Mouse (Mus musculus): ENCODE results near the gene Bend5.
A peak's percentile ranks its signal among the peaks of the same experiment; 100 is the strongest.

The Bend5 gene

DNA sequence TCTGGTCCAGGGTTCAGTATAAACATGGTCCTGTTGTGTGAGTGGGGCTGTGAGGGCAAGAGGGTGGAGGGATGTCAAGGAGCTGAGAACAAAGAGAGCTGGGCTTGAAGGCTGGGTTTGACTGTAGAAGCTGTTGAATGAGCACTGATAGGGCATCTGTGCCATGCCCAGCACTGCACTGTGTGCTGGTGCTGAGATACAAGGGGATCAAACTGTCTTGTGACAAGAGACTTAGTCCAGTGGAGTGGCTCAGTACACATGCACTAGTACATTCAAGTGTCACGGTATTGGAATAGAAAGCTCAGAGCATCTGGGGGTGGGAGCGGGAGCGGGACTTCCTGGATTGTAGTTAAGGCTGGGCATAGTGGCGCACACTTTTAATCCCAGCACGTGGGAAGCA, 71.4 kb downstream of the Bend5 start:
- DNase-seq (ENCODE audit: low spot score), result no peak

DNA sequence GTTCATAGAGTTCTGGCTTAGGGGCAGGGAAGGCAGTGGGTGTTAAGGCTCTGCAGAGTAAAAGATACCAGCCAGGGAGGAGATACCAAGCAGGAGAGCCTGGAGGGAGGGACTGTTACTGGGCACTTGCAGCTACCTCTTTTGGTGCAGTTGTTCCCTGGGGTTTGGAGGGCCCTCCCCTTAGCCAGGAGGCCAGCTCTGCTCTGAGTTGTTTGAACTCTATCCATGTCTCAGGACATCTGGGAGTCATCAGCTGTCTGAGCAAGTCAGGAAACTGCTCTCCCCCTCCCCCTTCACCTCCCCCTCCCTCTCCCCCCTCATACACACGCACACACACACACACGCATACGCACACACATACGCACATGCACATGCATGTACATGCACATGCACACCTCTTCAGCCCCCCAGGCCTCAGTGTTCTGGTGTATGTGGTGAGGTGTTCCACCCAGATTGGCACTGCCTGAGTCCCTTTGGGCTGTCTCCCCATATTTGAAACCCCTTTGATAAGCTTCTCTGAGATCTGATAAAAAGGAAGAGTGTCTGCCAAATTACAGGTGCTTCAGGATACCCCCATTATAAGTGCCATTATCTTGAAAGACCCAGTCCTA, 72.5 kb downstream of the Bend5 start:
- no peak for DNase-seq (ENCODE audit: low spot score)

DNA sequence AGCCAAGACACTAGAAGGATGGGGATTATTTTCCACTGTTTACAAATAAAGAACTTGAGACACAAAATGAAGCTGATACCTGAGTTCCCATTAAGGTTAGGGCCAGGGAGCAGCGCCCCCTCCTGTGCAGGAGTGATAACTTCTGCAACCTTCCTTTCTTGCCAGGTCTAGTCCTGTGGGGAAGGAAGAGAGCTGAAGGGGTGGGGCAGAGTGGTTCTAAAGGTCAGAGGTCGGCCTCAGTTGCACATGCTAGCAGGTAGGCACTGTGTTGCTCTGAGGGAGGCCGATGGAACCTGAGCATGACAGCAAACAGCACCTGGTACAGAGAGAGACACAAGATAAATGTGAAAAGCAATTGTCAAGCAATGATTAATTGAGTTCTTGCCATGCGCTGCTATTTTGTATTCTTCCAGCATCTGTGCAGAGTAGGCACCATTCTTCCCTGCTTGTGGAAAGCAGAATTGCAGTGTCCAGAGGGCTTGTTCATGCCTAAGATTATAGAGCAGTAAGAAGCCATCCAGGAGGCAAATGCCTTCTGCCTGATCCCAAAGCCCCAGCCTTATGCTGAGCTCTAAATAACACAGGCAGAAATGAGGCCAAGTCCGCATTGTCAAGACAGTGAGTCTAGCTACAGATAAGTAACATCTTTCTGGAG, 79.1 kb downstream of the Bend5 start:
- DNase-seq (ENCODE audit: low spot score), result no peak

DNA sequence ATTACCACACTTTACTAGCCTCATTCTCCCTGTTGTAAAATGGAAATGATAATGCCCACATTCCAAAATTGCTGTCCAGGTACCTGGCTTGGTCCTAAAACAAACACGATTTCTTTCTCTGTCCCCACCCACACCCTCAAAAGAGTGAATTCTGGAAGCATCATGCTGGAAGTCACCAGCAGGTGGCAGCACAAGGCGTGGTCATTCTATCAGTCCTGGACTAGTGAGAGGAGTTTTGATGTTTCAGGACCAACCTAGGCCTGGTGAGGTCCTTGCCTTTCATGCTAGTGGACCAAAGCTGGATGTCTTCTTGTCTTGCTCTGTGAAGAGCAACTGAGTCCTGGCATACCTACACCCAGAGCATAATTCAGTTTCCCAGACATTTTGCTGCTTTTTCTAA, 81.1 kb downstream of the Bend5 start:
- peak; percentile 12 for DNase-seq (ENCODE audit: low spot score)

DNA sequence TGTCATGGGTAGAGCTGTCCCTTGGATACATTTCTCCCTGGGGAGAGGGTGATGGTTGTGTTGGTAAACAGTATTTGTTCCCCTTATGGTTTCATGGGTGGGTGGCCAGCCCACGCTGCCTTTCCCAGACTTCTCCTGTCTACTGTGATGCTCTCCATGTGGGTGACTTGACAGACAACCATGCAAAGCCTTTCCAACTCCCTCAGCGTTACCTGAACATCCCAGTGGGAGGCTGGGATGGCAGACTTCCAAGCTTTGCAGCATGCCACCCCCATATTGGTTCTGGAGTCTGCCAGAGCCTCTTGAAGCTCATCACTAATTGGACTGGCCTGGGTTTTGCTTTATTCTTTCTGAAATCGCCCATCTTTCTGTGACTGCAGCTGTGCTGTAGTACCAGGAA, 83.9 kb downstream of the Bend5 start:
- DNase-seq (ENCODE audit: low spot score), result no peak

DNA sequence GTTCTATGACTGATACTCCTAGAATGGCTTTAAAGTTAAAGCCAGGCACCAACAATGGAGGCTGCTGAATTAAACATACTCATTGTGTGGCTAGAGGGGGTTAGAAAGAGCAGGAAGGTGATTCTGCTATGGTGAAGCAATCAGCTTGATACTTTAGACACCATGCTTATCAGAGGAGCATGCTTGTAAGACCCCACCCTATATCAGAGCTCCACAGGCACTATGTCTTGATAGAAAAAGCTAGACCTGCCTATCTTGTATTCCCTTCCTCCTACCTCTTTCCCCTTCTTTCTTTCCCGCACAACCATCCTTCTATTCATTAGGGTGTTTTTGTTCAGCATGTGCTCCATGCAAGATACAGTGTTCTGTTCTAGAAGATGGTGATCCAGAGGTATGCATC, 86.6 kb downstream of the Bend5 start:
- no peak for DNase-seq (ENCODE audit: low spot score)

DNA sequence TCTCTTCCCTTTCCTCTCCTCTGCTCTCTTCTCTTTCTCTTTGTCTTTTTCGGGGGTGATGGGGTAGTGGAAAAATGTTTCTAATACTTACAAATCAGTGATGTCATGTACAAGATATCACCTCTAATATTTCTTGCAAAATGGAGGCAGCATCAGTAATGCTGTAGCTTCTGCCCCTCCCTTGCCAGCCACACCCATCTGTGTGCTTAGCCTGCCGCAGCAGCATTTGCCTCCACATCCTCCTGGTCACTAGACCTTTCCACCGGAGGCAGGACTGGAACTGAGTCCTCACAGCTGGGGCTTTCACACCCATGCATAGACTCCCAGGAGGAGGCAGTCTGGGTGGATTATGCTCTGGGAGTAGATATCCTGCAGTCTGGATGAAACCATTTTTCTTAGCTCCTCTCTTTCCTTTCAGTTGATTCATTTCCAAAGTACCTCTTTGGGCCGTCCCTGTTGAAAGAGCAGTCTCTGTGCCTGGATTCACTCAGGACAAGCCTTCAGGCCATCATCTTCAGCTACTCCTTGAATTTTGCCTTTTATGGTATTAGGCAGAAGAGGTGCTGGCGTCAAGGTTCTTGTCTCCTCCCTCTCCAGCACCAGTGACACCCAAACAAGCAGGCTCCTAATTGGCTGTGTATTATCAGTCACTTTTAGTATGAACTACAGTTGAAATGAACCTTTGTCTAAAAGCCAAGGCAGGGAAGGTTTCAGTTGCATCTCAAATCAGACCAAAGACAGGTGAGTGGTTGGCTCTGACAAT, 88.3 kb downstream of the Bend5 start:
- no peak for DNase-seq (ENCODE audit: low spot score)

DNA sequence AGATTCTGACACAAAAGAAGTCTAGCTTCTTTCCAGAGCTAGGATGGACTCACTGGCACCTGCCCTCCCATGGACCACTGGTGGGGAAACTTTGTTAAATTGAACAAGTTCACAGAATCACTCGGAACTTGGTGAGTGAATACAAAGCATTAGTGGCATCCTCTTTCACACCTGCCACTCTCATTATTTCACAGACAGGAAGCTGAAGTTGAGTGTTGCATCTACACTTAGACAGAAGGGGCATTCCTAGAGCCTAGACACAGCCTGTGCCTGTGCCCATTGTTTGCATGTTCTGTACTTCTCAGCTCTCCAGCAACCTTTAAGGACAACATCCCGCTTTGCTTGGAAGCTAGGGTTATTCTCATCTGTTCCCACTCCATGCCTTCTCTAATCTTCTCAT, 90.1 kb downstream of the Bend5 start:
- no peak for DNase-seq (ENCODE audit: low spot score)
